Mouse (Mus musculus) liver, embryonic 11.5 days (tissue): ENCODE measurements around the gene Cntnap2. TPM values are rescaled to one million over a fixed set of nuclear protein-coding genes. Genes with fewer than 3 reads are reported as not detected.
"Not testable (repeated sequence)": the region's sequence is repeated elsewhere in the genome, so short reads cannot be mapped to it uniquely, and the experiment has no call there.

ENCODE experiments used
- ATAC-seq: fragments of 200-750 bp; cut with Nextera tagmentation; replicated peaks from 2 replicates; pipeline ENCODE4 v1.8.0; 2017; ENCODE audit warnings: moderate number of reproducible peaks, mild to moderate bottlenecking, moderate TSS enrichment, moderate library complexity; ENCODE audit not compliant: low FRiP score
- DNase-seq: peaks from one replicate; pipeline ENCODE4 v3.0.0-alpha.2; 2017; ENCODE audit warnings: low spot score
- H3K27ac ChIP-seq: fragments of 300-500 bp; sonication (generic); 2 replicates; pipeline ENCODE4 v1.5.1; 2014; ENCODE audit warnings: mild to moderate bottlenecking, low read depth, low read length, control low read depth
- H3K27me3 ChIP-seq: fragments of 300-500 bp; sonication (generic); replicated peaks from 2 replicates; pipeline ENCODE4 v1.6.1; 2014; ENCODE audit warnings: low read length, mixed read lengths; ENCODE audit not compliant: control insufficient read depth, insufficient read depth
- H3K36me3 ChIP-seq: fragments of 300-500 bp; sonication (generic); 2 replicates; pipeline ENCODE4 v1.6.1; 2014; ENCODE audit warnings: mild to moderate bottlenecking, low read length, moderate library complexity, mixed read lengths; ENCODE audit not compliant: control insufficient read depth, insufficient read depth
- H3K4me1 ChIP-seq: fragments of 300-500 bp; sonication (generic); replicated peaks from 2 replicates; pipeline ENCODE4 v1.6.1; 2014; ENCODE audit warnings: low read length, mixed read lengths; ENCODE audit not compliant: control insufficient read depth, insufficient read depth
- H3K4me2 ChIP-seq: fragments of 300-500 bp; sonication (generic); 2 replicates; pipeline ENCODE4 v1.6.1; 2014; ENCODE audit warnings: mild to moderate bottlenecking, control low read depth, moderate library complexity
- H3K4me3 ChIP-seq: fragments of 300-500 bp; sonication (generic); 2 replicates; pipeline ENCODE4 v1.5.1; 2014; ENCODE audit warnings: low read depth, low read length, control low read depth
- H3K9ac ChIP-seq: fragments of 300-500 bp; sonication (generic); 2 replicates; pipeline ENCODE4 v1.6.1; 2014; ENCODE audit warnings: low read depth, low read length, control low read depth
- H3K9me3 ChIP-seq: fragments of 300-500 bp; sonication (generic); 2 replicates; pipeline ENCODE4 v1.6.1; 2016; ENCODE audit warnings: low read length, inconsistent platforms, mixed read lengths; ENCODE audit not compliant: control insufficient read depth
- WGBS: fragments of 180-500 bp; shearing (Covaris S2); extraction: QIAGEN DNeasy Blood & Tissue Kit; methylation state at CpG from one replicate; pipeline ENCODE4 v1.1.7; 2014; 5-methylcytosine and 5-hydroxymethylcytosine counted together
- polyA plus RNA-seq: library from polyadenylated mRNA; unstranded; fragments of >200 nt; fragmentation: Nextera tagmentation; extraction: Ambion mirVana; gene quantifications from 2 replicates; pipeline ENCODE4 v1.2.1, GENCODE M21; 2014

The Cntnap2 gene
- polyA plus RNA-seq, 1 experiment from 2014 or later, result 1.2 TPM

- H3K4me1 ChIP-seq, result peaks cover 4% of the 10 kb centered on the region; the same call in 1 of the 2 replicates
- H3K27me3 ChIP-seq, result no peaks in the 10 kb centered on the region
- peak overlapping the region; percentile 61 for H3K4me2 ChIP-seq
- H3K4me3 ChIP-seq, result peak overlapping the region; percentile 26
- H3K9ac ChIP-seq, result peak overlapping the region; percentile 37; the same call in 1 of the 2 replicates
- DNase-seq (no peak), ATAC-seq (no peak; the same call in 1 of the 2 replicates)
- H3K27ac ChIP-seq, result peak overlapping the region; percentile 19
- H3K36me3 ChIP-seq, result no peaks in the 10 kb centered on the region
- H3K9me3 ChIP-seq, result no peaks in the 10 kb centered on the region
- WGBS, result 13% methylated on average over 7 of the region's 7 CpGs
These were observed 2132.2 kb downstream of the Cntnap2 start for GRCm38 (mm10) chr6:47191277-47191800.

- peak overlapping the region; percentile 61 for H3K4me2 ChIP-seq
- 47% methylated on average over 10 of the region's 10 CpGs for WGBS
- H3K36me3 ChIP-seq, result no peaks in the 10 kb centered on the region
- peaks cover 4% of the 10 kb centered on the region; the same call in 1 of the 2 replicates for H3K4me1 ChIP-seq
- peak overlapping the region; percentile 48 for H3K27ac ChIP-seq
- H3K4me3 ChIP-seq, result peak overlapping the region; percentile 26
- DNase-seq (no peak), ATAC-seq (peak; percentile 86)
- H3K9me3 ChIP-seq, result no peaks in the 10 kb centered on the region
- no peaks in the 10 kb centered on the region for H3K27me3 ChIP-seq
- no peak overlapping the region; the same call in 1 of the 2 replicates for H3K9ac ChIP-seq
These were observed 2132.8 kb downstream of the Cntnap2 start for GRCm38 (mm10) chr6:47191940-47192339.

- DNase-seq (no peak), ATAC-seq (no peak; the same call in 1 of the 2 replicates)
- peak overlapping the region; percentile 61 for H3K4me2 ChIP-seq
- H3K4me1 ChIP-seq, result peaks cover 4% of the 10 kb centered on the region; the same call in 1 of the 2 replicates
- 73% methylated on average over 9 of the region's 9 CpGs for WGBS
- no peak overlapping the region for H3K9ac ChIP-seq
- no peak overlapping the region for H3K4me3 ChIP-seq
- no peaks in the 10 kb centered on the region for H3K36me3 ChIP-seq
- H3K9me3 ChIP-seq, result no peaks in the 10 kb centered on the region
- H3K27ac ChIP-seq, result peak overlapping the region; percentile 48; the same call in 1 of the 2 replicates
- H3K27me3 ChIP-seq, result no peaks in the 10 kb centered on the region
These were observed 2133.3 kb downstream of the Cntnap2 start for GRCm38 (mm10) chr6:47192478-47192877.

GRCm38 (mm10) chr6:47197570-47197969 is 2138.4 kb downstream of the Cntnap2 start:
- H3K4me3 ChIP-seq, result no peak overlapping the region
- H3K9me3 ChIP-seq, result no peaks in the 10 kb centered on the region
- no peaks in the 10 kb centered on the region for H3K4me1 ChIP-seq
- no peak for DNase-seq
- H3K36me3 ChIP-seq, result no peaks in the 10 kb centered on the region
- H3K27me3 ChIP-seq, result no peaks in the 10 kb centered on the region
- no peak for ATAC-seq
- H3K9ac ChIP-seq, result no peak overlapping the region
- H3K4me2 ChIP-seq, result no peak overlapping the region
- no peak overlapping the region for H3K27ac ChIP-seq

- H3K27me3 ChIP-seq, result no peaks in the 10 kb centered on the region
- H3K9ac ChIP-seq, result no peak overlapping the region
- DNase-seq, result no peak
- H3K4me3 ChIP-seq, result no peak overlapping the region
- ATAC-seq, result no peak
- H3K4me2 ChIP-seq, result no peak overlapping the region
- H3K36me3 ChIP-seq, result no peaks in the 10 kb centered on the region
- no peak overlapping the region for H3K27ac ChIP-seq
- H3K9me3 ChIP-seq, result no peaks in the 10 kb centered on the region
- no peaks in the 10 kb centered on the region for H3K4me1 ChIP-seq
These were observed 2141.5 kb downstream of the Cntnap2 start for GRCm38 (mm10) chr6:47200671-47201070.

- Histone ChIP-seq H3K9ac (no peak overlapping the region), H3K4me2 (no peak overlapping the region), H3K9me3 (no peaks in the 10 kb centered on the region), H3K27ac (no peak overlapping the region), H3K4me1 (no peaks in the 10 kb centered on the region), H3K4me3 (no peak overlapping the region), H3K36me3 (no peaks in the 10 kb centered on the region), H3K27me3 (no peaks in the 10 kb centered on the region)
- DNase-seq (no peak), ATAC-seq (no peak)
- WGBS, result 72% methylated on average over 1 of the region's 1 CpGs
These were observed 2148.9 kb downstream of the Cntnap2 start for GRCm38 (mm10) chr6:47208031-47208430.

GRCm38 (mm10) chr6:47214731-47215130 is 2155.6 kb downstream of the Cntnap2 start:
- Histone ChIP-seq H3K9ac (no peak overlapping the region), H3K27me3 (no peaks in the 10 kb centered on the region), H3K4me1 (no peaks in the 10 kb centered on the region), H3K4me2 (no peak overlapping the region), H3K36me3 (no peaks in the 10 kb centered on the region), H3K9me3 (no peaks in the 10 kb centered on the region), H3K4me3 (no peak overlapping the region), H3K27ac (no peak overlapping the region)
- DNase-seq (no peak), ATAC-seq (no peak)

- not testable (repeated sequence) for H3K4me1 ChIP-seq, H3K4me2 ChIP-seq, H3K4me3 ChIP-seq, DNase-seq, H3K27me3 ChIP-seq, H3K36me3 ChIP-seq, ATAC-seq, H3K27ac ChIP-seq, H3K9ac ChIP-seq, H3K9me3 ChIP-seq
- WGBS, result 66% methylated on average over 1 of the region's 1 CpGs
These were observed 2164.4 kb downstream of the Cntnap2 start for GRCm38 (mm10) chr6:47223578-47223977.

GRCm38 (mm10) chr6:47225391-47225790 is 2166.2 kb downstream of the Cntnap2 start:
- ATAC-seq, H3K4me3 ChIP-seq, H3K4me2 ChIP-seq, H3K27ac ChIP-seq, H3K9ac ChIP-seq, H3K27me3 ChIP-seq, H3K36me3 ChIP-seq, H3K9me3 ChIP-seq, DNase-seq, H3K4me1 ChIP-seq: not testable (repeated sequence)
- WGBS, result 67% methylated on average over 3 of the region's 3 CpGs
